Mouse (Mus musculus): Measurements from ENCODE around the gene Ascc3. TPM values are rescaled to one million over a fixed set of nuclear protein-coding genes. Genes with fewer than 3 reads are reported as not detected.

Ascc3 gene
- total and polyA plus RNA-seq, 3 experiments: 16.2 to 29.1 (median 26.0) TPM

GRCm38 (mm10) chr10:50806166-50806565, 213.7 kb downstream of the Ascc3 start:
- Histone ChIP-seq H3K4me1 (ENCODE audit: control insufficient read depth in 1 of 2, insufficient read depth in 2 of 2) (no peaks in the 10 kb centered on the region), H3K27me3 (replicated peaks) (no peaks in the 10 kb centered on the region), H3K4me3 (replicated peaks in 1 of 3; ENCODE audit: low read depth in 2 of 3, low read length in 2 of 3, poor library complexity in 1 of 3) (no peak overlapping the region), H3K9ac (ENCODE audit: insufficient read depth, low read depth) (no peak overlapping the region), H3K36me3 (replicated peaks in 1 of 2; ENCODE audit: control insufficient read depth in 1 of 2, insufficient read depth in 1 of 2, low read length in 1 of 2) (no peaks in the 10 kb centered on the region), H3K79me2 (replicated peaks; ENCODE audit: control insufficient read depth, extremely low read depth, insufficient read depth, poor library complexity, severe bottlenecking) (no peaks in the 10 kb centered on the region), H3K9me3 (replicated peaks; ENCODE audit: low read length) (no peaks in the 10 kb centered on the region), H3K27ac (ENCODE audit: insufficient read depth, low read depth) (no peak overlapping the region), H3K4me2 (ENCODE audit: insufficient read depth, low read depth, poor library complexity, severe bottlenecking) (no peak overlapping the region)
- no peak for TF ChIP-seq JUND (conservative IDR thresholded peaks at IDR 0.05; ENCODE audit: low read depth, low read length)
- TF ChIP-seq E2F4 (IDR thresholded peaks at IDR 0.05; ENCODE audit: insufficient replicate concordance, low read depth, low read length): no peak
- no peak for TF ChIP-seq JUN (IDR thresholded peaks at IDR 0.05; ENCODE audit: insufficient read depth, low read depth, low read length)
- TF ChIP-seq ZNF384 (IDR thresholded peaks at IDR 0.05; ENCODE audit: low read depth, low read length): no peak
- no peak for TF ChIP-seq ZMIZ1 (IDR thresholded peaks at IDR 0.05; ENCODE audit: low read depth, low read length)
- no peak for TF ChIP-seq USF2 (conservative IDR thresholded peaks at IDR 0.05; ENCODE audit: low read depth, low read length)
- TF ChIP-seq POLR2A (IDR thresholded peaks at IDR 0.05; ENCODE audit: low read depth, low read length): no peak
- TF ChIP-seq ZKSCAN1 (IDR thresholded peaks at IDR 0.05; ENCODE audit: borderline replicate concordance, low read depth, low read length): no peak
- DNase-seq (ENCODE audit: extremely low read depth): no peak
- dilution Hi-C loops (cut with MboI; ENCODE audit: extremely low pct_ligation_motif_present, extremely low pct_unique_long_range_greater_than_20kb, low sequenced_read_pairs): no loop called here
- in situ Hi-C loops (cut with MboI; ENCODE audit: low pct_ligation_motif_present, low pct_unique_long_range_greater_than_20kb, low sequenced_read_pairs): no loop called here

GRCm38 (mm10) chr10:50822363-50822762, 229.9 kb downstream of the Ascc3 start:
- Histone ChIP-seq H3K4me1 (ENCODE audit: control insufficient read depth in 1 of 2, insufficient read depth in 2 of 2) (no peaks in the 10 kb centered on the region), H3K27ac (ENCODE audit: insufficient read depth, low read depth) (no peak overlapping the region), H3K36me3 (replicated peaks in 1 of 2; ENCODE audit: control insufficient read depth in 1 of 2, insufficient read depth in 1 of 2, low read length in 1 of 2) (peaks cover 2 to 19% of the 10 kb centered on the region in 2 experiments), H3K27me3 (replicated peaks) (no peaks in the 10 kb centered on the region), H3K79me2 (replicated peaks; ENCODE audit: control insufficient read depth, extremely low read depth, insufficient read depth, poor library complexity, severe bottlenecking) (no peaks in the 10 kb centered on the region), H3K4me2 (ENCODE audit: insufficient read depth, low read depth, poor library complexity, severe bottlenecking) (no peak overlapping the region), H3K4me3 (replicated peaks in 1 of 3; ENCODE audit: low read depth in 2 of 3, low read length in 2 of 3, poor library complexity in 1 of 3) (no peak overlapping the region), H3K9me3 (replicated peaks; ENCODE audit: low read length) (no peaks in the 10 kb centered on the region), H3K9ac (ENCODE audit: insufficient read depth, low read depth) (no peak overlapping the region)
- TF ChIP-seq KAT2A (IDR thresholded peaks at IDR 0.05; ENCODE audit: insufficient replicate concordance, low read length) (no peak), BHLHE40 (IDR thresholded peaks at IDR 0.05; ENCODE audit: low read depth, low read length) (no peak), TBP (conservative IDR thresholded peaks at IDR 0.05; ENCODE audit: low read depth, low read length) (no peak), ETS1 (conservative IDR thresholded peaks at IDR 0.05; ENCODE audit: low read depth, low read length) (no peak), ZC3H11A (IDR thresholded peaks at IDR 0.05; ENCODE audit: low read depth, low read length) (no peak), ELF1 (IDR thresholded peaks at IDR 0.05; ENCODE audit: low read depth, low read length) (no peak)
- in situ Hi-C loops (cut with MboI; ENCODE audit: low pct_ligation_motif_present, low pct_unique_long_range_greater_than_20kb, low sequenced_read_pairs) (no loop called here), dilution Hi-C loops (cut with MboI; ENCODE audit: extremely low pct_ligation_motif_present, extremely low pct_unique_long_range_greater_than_20kb, low sequenced_read_pairs) (no loop called here)
- DNase-seq (ENCODE audit: extremely low read depth): no peak

- Histone ChIP-seq H3K27ac (ENCODE audit: insufficient read depth, low read depth) (no peak overlapping the region), H3K27me3 (replicated peaks) (no peaks in the 10 kb centered on the region), H3K4me2 (ENCODE audit: insufficient read depth, low read depth, poor library complexity, severe bottlenecking) (no peak overlapping the region), H3K36me3 (replicated peaks in 1 of 2; ENCODE audit: control insufficient read depth in 1 of 2, insufficient read depth in 1 of 2, low read length in 1 of 2) (peaks cover 2 to 26% of the 10 kb centered on the region in 2 experiments), H3K4me1 (ENCODE audit: control insufficient read depth in 1 of 2, insufficient read depth in 2 of 2) (no peaks in the 10 kb centered on the region), H3K4me3 (replicated peaks in 1 of 3; ENCODE audit: low read depth in 2 of 3, low read length in 2 of 3, poor library complexity in 1 of 3) (no peak overlapping the region), H3K9me3 (replicated peaks; ENCODE audit: low read length) (no peaks in the 10 kb centered on the region), H3K79me2 (replicated peaks; ENCODE audit: control insufficient read depth, extremely low read depth, insufficient read depth, poor library complexity, severe bottlenecking) (no peaks in the 10 kb centered on the region), H3K9ac (ENCODE audit: insufficient read depth, low read depth) (no peak overlapping the region)
- dilution Hi-C loops (cut with MboI; ENCODE audit: extremely low pct_ligation_motif_present, extremely low pct_unique_long_range_greater_than_20kb, low sequenced_read_pairs): no loop called here
- DNase-seq (ENCODE audit: extremely low read depth): no peak
- no peak for TF ChIP-seq SMC3 (IDR thresholded peaks at IDR 0.05; ENCODE audit: low read depth, low read length)
- TF ChIP-seq RCOR1 (conservative IDR thresholded peaks at IDR 0.05; ENCODE audit: low read depth, low read length): no peak
- no peak for TF ChIP-seq CTCF (conservative IDR thresholded peaks at IDR 0.05 in 1 of 2, IDR thresholded peaks at IDR 0.05 in 1 of 2; ENCODE audit: low read depth in 2 of 2, low read length in 2 of 2)
- TF ChIP-seq NELFE (IDR thresholded peaks at IDR 0.05; ENCODE audit: low read depth, low read length): no peak
- TF ChIP-seq UBTF (IDR thresholded peaks at IDR 0.05; ENCODE audit: low read depth, low read length): no peak
- TF ChIP-seq RAD21 (IDR thresholded peaks at IDR 0.05; ENCODE audit: low read depth, low read length): no peak
- TF ChIP-seq HCFC1 (IDR thresholded peaks at IDR 0.05; ENCODE audit: low read depth, low read length): no peak
- TF ChIP-seq POLR2A (IDR thresholded peaks at IDR 0.05; ENCODE audit: low read depth, low read length): no peak
- no peak for TF ChIP-seq MEF2A (IDR thresholded peaks at IDR 0.05; ENCODE audit: borderline replicate concordance, low read depth, low read length)
- no peak for TF ChIP-seq ZMIZ1 (IDR thresholded peaks at IDR 0.05; ENCODE audit: low read depth, low read length)
- in situ Hi-C loops (cut with MboI; ENCODE audit: low pct_ligation_motif_present, low pct_unique_long_range_greater_than_20kb, low sequenced_read_pairs): no loop called here
Observed at GRCm38 (mm10) chr10:50826829-50827228, 234.4 kb downstream of the Ascc3 start.

Measured in CH12.LX (cell line).